33 mouse cellular contexts compared by ENCODE assay signal in the genomic region with DNA sequence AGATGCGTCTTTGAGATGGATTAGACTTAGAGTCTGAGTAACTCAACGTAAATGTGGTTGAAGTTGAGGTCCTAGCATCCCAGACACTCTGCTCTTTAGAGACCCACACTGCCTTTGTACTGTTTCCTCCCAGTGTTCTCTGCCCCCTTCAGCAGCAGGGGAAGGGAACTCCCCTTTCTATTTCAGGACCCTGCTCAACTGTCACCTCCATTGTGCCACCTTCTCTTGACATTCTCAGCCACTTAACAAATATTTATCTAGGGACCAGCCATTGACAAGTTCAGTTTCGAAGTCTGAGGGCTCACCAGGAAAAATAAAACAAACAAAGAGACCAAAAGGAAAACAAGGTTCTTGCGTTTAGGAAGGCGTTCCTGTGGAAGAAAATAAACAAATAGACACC. TPM values are rescaled to one million over a fixed set of nuclear protein-coding genes. Genes with fewer than 3 reads are reported as not detected.
A peak's percentile ranks its signal among the peaks of the same experiment; 100 is the strongest.
DNase-seq lines count a peak whose midpoint lies in the region; ATAC-seq lines count a peak whose summit lies in the region.
"Had no signal": no experiment of that assay in that cellular context is flagged by ENCODE, and none has a peak within 500 bp of the region (broad histone marks: within the 10 kb centered on the region; RNA-seq: fewer than 3 reads in every experiment).

No protein-coding gene starts in this region.

- H3K9ac ChIP-seq in heart, embryonic 11.5 days (ENCODE audit: low read depth, low read length), result peak overlapping the region; percentile 63
- H3K9ac ChIP-seq in heart, embryonic 14.5 days (ENCODE audit: low read length), result peak overlapping the region; percentile 72
- H3K9ac ChIP-seq in heart, embryonic 16.5 days (ENCODE audit: low read length), result peak overlapping the region; percentile 62
- H3K9ac ChIP-seq: embryonic facial prominence, embryonic 13.5 days; forebrain, embryonic 12.5 days; forebrain, embryonic 15.5 days; hindbrain, embryonic 13.5 days; intestine, embryonic 15.5 days had no signal

- no peak for ATAC-seq in heart, embryonic 11.5 days (replicated peaks; ENCODE audit: insufficient number of reproducible peaks, low FRiP score, low TSS enrichment)
- ATAC-seq in heart, embryonic 14.5 days (ENCODE audit: insufficient number of reproducible peaks, insufficient read depth, low FRiP score, low read depth), result no peak
- 0 out of 2 replicates have a peak, but pooled peaks have one; percentile 11 for ATAC-seq in heart, embryonic 16.5 days (replicated peaks; ENCODE audit: extremely low read depth, insufficient read depth, low FRiP score)
- ATAC-seq: activated CD4-positive, CD25-positive, alpha-beta regulatory T cell, adult 4 months; CD4-positive, CD25-positive, alpha-beta regulatory T cell, adult 4 months; forebrain, embryonic 15.5 days; hindbrain, embryonic 16.5 days; intestine, embryonic 15.5 days had no signal

- H3K4me3 ChIP-seq in heart, embryonic 11.5 days (ENCODE audit: low read depth, low read length), result 0 out of 2 replicates have a peak overlapping the region, but pooled peaks have one; percentile 3
- peak overlapping the region in 1 of 2 experiments; percentile 8; a peak in 1 of 4 replicates for H3K4me3 ChIP-seq in heart, embryonic 14.5 days (ENCODE audit: control insufficient read depth in 1 of 2, insufficient read depth in 1 of 2, low read depth in 1 of 2, low read length in 2 of 2)
- H3K4me3 ChIP-seq in heart, embryonic 16.5 days (ENCODE audit: low read length), result no peak overlapping the region
- H3K4me3 ChIP-seq: embryonic facial prominence, embryonic 10.5 days; embryonic facial prominence, embryonic 13.5 days; erythroblast, embryonic 14.5 days; forebrain, embryonic 12.5 days; forebrain, embryonic 15.5 days; hindbrain, embryonic 10.5 days; hindbrain, embryonic 13.5 days; intestine, embryonic 15.5 days had no signal

- peaks cover 34% of the 10 kb centered on the region for H3K4me1 ChIP-seq in heart, embryonic 11.5 days (ENCODE audit: control insufficient read depth, insufficient read depth, low read length)
- peaks cover 37 to 74% of the 10 kb centered on the region in 2 experiments for H3K4me1 ChIP-seq in heart, embryonic 14.5 days (ENCODE audit: control insufficient read depth in 2 of 2, insufficient read depth in 2 of 2, low read length in 2 of 2)
- peaks cover 39% of the 10 kb centered on the region for H3K4me1 ChIP-seq in heart, embryonic 16.5 days (ENCODE audit: control insufficient read depth, insufficient read depth, low read length)
- H3K4me1 ChIP-seq: embryonic facial prominence, embryonic 13.5 days; forebrain, embryonic 12.5 days; forebrain, embryonic 15.5 days; hindbrain, embryonic 13.5 days had no signal

- no peaks in the 10 kb centered on the region for H3K27me3 ChIP-seq in heart, embryonic 11.5 days (ENCODE audit: control insufficient read depth, insufficient read depth, low read length)
- no peaks in the 10 kb centered on the region for H3K27me3 ChIP-seq in heart, embryonic 14.5 days (ENCODE audit: control insufficient read depth, insufficient read depth, low read length)
- no peaks in the 10 kb centered on the region for H3K27me3 ChIP-seq in heart, embryonic 16.5 days (ENCODE audit: control insufficient read depth, insufficient read depth, low read length)

- no peaks in the 10 kb centered on the region; the same call in 1 of the 2 replicates for H3K9me3 ChIP-seq in heart, embryonic 11.5 days (replicated peaks; ENCODE audit: control insufficient read depth, low read length)
- H3K9me3 ChIP-seq in heart, embryonic 14.5 days (ENCODE audit: control insufficient read depth, low read length), result no peaks in the 10 kb centered on the region
- H3K9me3 ChIP-seq in heart, embryonic 16.5 days (replicated peaks; ENCODE audit: control insufficient read depth, low read length), result peaks cover 6% of the 10 kb centered on the region
- H3K9me3 ChIP-seq: forebrain, embryonic 12.5 days; forebrain, embryonic 15.5 days; intestine, embryonic 15.5 days had no signal

- DNase-seq in heart, adult 8-10 months (ENCODE audit: low spot score), result no peak
- no peak for DNase-seq in heart, adult 11 months
- peak; percentile 23 for DNase-seq in heart, postnatal 4 days
- no peak for DNase-seq in thymus, postnatal 14 days
- DNase-seq: adrenal gland, adult 8-10 months; adrenal gland, postnatal 25 days; cerebellum, adult 11-12 months; cerebellum, adult 8-10 months; cerebellum, postnatal 10 days; cerebellum, postnatal 36 days; embryo, embryonic 11 days; gastrocnemius, postnatal 10 days; gastrocnemius, postnatal 36 days; kidney, adult 18-20 months; kidney, adult 9 months had no signal

- H3K4me2 ChIP-seq in heart, embryonic 11.5 days, result peak overlapping the region; percentile 52
- H3K4me2 ChIP-seq in heart, embryonic 14.5 days (ENCODE audit: low read length), result peak overlapping the region; percentile 56
- peak overlapping the region; percentile 55 for H3K4me2 ChIP-seq in heart, embryonic 16.5 days (ENCODE audit: low read depth, low read length)
- H3K4me2 ChIP-seq: embryonic facial prominence, embryonic 13.5 days; forebrain, embryonic 12.5 days; forebrain, embryonic 15.5 days; hindbrain, embryonic 13.5 days; intestine, embryonic 15.5 days had no signal

- no peaks in the 10 kb centered on the region for H3K36me3 ChIP-seq in heart, embryonic 11.5 days (ENCODE audit: control insufficient read depth, insufficient read depth, low read length)
- no peaks in the 10 kb centered on the region for H3K36me3 ChIP-seq in heart, embryonic 14.5 days (ENCODE audit: control insufficient read depth, insufficient read depth, low read length)
- H3K36me3 ChIP-seq in heart, embryonic 16.5 days (ENCODE audit: control insufficient read depth, insufficient read depth), result peaks cover 4% of the 10 kb centered on the region; the same call in 1 of the 2 replicates
- H3K36me3 ChIP-seq: embryonic facial prominence, embryonic 10.5 days; embryonic facial prominence, embryonic 13.5 days; forebrain, embryonic 12.5 days; forebrain, embryonic 15.5 days; hindbrain, embryonic 10.5 days; hindbrain, embryonic 13.5 days; intestine, embryonic 15.5 days had no signal

- 23% methylated on average over 5 of the region's 5 CpGs for WGBS in heart, embryonic 11.5 days (ENCODE audit: insufficient replicate concordance)
- WGBS in heart, embryonic 14.5 days, result 16% methylated on average over 5 of the region's 5 CpGs
- 23% methylated on average over 5 of the region's 5 CpGs for WGBS in heart, embryonic 16.5 days

- peak overlapping the region; percentile 94 for H3K27ac ChIP-seq in heart, embryonic 11.5 days (ENCODE audit: low read depth, low read length)
- H3K27ac ChIP-seq in heart, embryonic 14.5 days (replicated peaks in 1 of 2; ENCODE audit: control insufficient read depth in 1 of 2, insufficient read depth in 1 of 2, low read depth in 2 of 2, low read length in 2 of 2), result peak overlapping the region; percentile 99
- H3K27ac ChIP-seq in heart, embryonic 16.5 days (ENCODE audit: low read length), result peak overlapping the region; percentile 96
- H3K27ac ChIP-seq: embryonic facial prominence, embryonic 10.5 days; embryonic facial prominence, embryonic 13.5 days; forebrain, embryonic 12.5 days; forebrain, embryonic 15.5 days; hindbrain, embryonic 10.5 days; hindbrain, embryonic 13.5 days; intestine, embryonic 15.5 days had no signal

RNA-seq across cellular contexts. Expression of a gene that starts 19.5 kb away (rescaled TPM):
- 157 and 159 TPM in 2 replicates for polyA plus RNA-seq in heart, embryonic 11.5 days (2014; fragmentation: Nextera tagmentation; extraction: Ambion mirVana)
- total RNA-seq in heart, adult 8-10 months (2022), result 10 to 100 TPM; 75.8 to 81.5 (median 79.7) TPM
- 172 and 177 TPM in 2 replicates for polyA plus RNA-seq in heart, embryonic 14.5 days (2014; fragmentation: Nextera tagmentation; extraction: Ambion mirVana)
- polyA plus RNA-seq in heart, embryonic 16.5 days (2015; fragmentation: Nextera tagmentation; extraction: Ambion mirVana), result 123 and 132 TPM in 2 replicates
- total RNA-seq in heart, postnatal 4 days (2021), result 100 to 1,000 TPM; 123 to 128 TPM
- total RNA-seq: adrenal gland, adult 8-10 months; adrenal gland, postnatal 25 days; gastrocnemius, postnatal 10 days; gastrocnemius, postnatal 36 days; granulocyte monocyte progenitor cell, adult 5-6 weeks had no signal
- polyA plus RNA-seq: activated CD4-positive, CD25-positive, alpha-beta regulatory T cell, adult 4 months; brain, embryonic 14.5 days; CD4-positive, CD25-positive, alpha-beta regulatory T cell, adult 4 months; cortical plate, adult 2 months; erythroblast, embryonic 14.5 days; forebrain, embryonic 12.5 days; forebrain, embryonic 15.5 days; hindbrain, embryonic 10.5 days; hindbrain, embryonic 16.5 days; intestine, embryonic 15.5 days; kidney, embryonic 16.5 days had no signal

RNA-seq across cellular contexts. Expression of a gene that starts 52.5 kb away (rescaled TPM):
- polyA plus RNA-seq in heart, embryonic 11.5 days (2014; fragmentation: Nextera tagmentation; extraction: Ambion mirVana), result 6.3 and 6.9 TPM in 2 replicates
- under 1 TPM; 0.29 to 0.81 (median 0.48) TPM for total RNA-seq in heart, adult 8-10 months (2022)
- 4.2 and 5.0 TPM in 2 replicates for polyA plus RNA-seq in heart, embryonic 14.5 days (2014; fragmentation: Nextera tagmentation; extraction: Ambion mirVana)
- polyA plus RNA-seq in heart, embryonic 16.5 days (2015; fragmentation: Nextera tagmentation; extraction: Ambion mirVana), result 6.2 and 6.9 TPM in 2 replicates
- total RNA-seq in heart, postnatal 4 days (2021), result 10 to 100 TPM; 15.0 to 15.2 TPM
